23 mouse cellular contexts compared by ENCODE assay signal in the genomic region with DNA sequence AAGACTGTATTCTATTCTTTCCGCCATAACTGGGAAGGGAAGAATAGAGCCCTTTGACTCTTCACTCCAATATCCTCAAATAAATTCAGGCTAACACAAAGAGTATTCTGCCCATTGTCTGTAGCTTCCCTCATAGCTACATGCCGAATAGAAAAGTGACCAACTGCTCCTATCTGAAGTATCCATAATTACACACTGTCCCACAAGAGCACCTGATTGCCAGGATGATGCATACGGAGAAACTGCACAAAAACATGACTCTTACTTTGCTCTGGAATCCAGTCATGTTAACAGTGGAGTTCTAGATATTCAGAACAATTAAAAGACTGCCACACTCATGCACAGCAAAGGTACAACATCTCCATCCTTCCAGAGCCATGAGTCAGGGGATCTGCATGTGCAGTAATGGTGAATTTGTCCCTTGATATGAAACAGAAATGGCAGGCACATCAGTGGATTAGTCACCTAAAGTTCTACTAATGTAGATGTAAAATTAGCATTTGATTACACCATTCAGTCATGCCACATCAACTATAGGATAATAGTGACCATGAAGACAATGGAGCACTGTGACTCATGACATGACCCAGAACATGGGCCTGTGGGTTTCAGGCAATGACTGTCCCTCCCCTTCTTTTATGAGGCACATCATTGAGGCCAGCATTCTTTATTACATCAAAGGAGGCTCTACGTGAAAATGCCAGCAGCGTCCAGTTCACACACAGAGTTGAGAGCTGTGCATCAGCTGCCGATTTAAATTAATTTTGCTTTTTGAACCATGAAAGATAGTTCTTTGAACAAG.
DNase-seq lines count a peak whose midpoint lies in the region; ATAC-seq and TF ChIP-seq lines count a peak whose summit lies in the region.
"Had no signal": no experiment of that assay in that cellular context is flagged by ENCODE, and none has a peak within 500 bp of the region (broad histone marks: within the 10 kb centered on the region; RNA-seq: fewer than 3 reads in every experiment).

No protein-coding gene starts in this region.

- H3K4me1 ChIP-seq in hindbrain, embryonic 10.5 days (replicated peaks): peaks cover 25% of the 10 kb centered on the region
- H3K4me1 ChIP-seq in hindbrain, embryonic 13.5 days (replicated peaks): no peaks in the 10 kb centered on the region
- no peaks in the 10 kb centered on the region for H3K4me1 ChIP-seq in cortical plate, adult 2 months (ENCODE audit: control insufficient read depth, insufficient read depth, low read length)
- no peaks in the 10 kb centered on the region for H3K4me1 ChIP-seq in hindbrain, postnatal 0 days (ENCODE audit: insufficient read depth, low read length)
- H3K4me1 ChIP-seq in neural tube, embryonic 13.5 days (replicated peaks): peaks cover 8% of the 10 kb centered on the region; the same call in 1 of the 2 replicates
- H3K4me1 ChIP-seq in cerebellum, adult 2 months (ENCODE audit: control insufficient read depth, insufficient read depth, low read length): no peaks in the 10 kb centered on the region
- H3K4me1 ChIP-seq: embryonic facial prominence, embryonic 13.5 days; liver, embryonic 12.5 days had no signal

- no peak overlapping the region for H3K9ac ChIP-seq in hindbrain, embryonic 13.5 days
- no peak overlapping the region for H3K9ac ChIP-seq in hindbrain, postnatal 0 days (replicated peaks; ENCODE audit: low read length)
- no peak overlapping the region for H3K9ac ChIP-seq in neural tube, embryonic 13.5 days
- H3K9ac ChIP-seq: embryonic facial prominence, embryonic 13.5 days; liver, embryonic 12.5 days; lung, embryonic 14.5 days had no signal

- intact Hi-C loops in left cerebral cortex, adult 2 months (cut with DNase I): no loop called here

- WGBS in hindbrain, embryonic 10.5 days: 43% methylated on average over 6 of the region's 6 CpGs
- WGBS in hindbrain, embryonic 13.5 days: 21% methylated on average over 6 of the region's 6 CpGs
- WGBS in hindbrain, postnatal 0 days: 27% methylated on average over 6 of the region's 6 CpGs
- 21% methylated on average over 6 of the region's 6 CpGs for WGBS in neural tube, embryonic 13.5 days
- WGBS in cerebellum, adult 2 months: 28% methylated on average over 6 of the region's 6 CpGs

- H3K9me3 ChIP-seq in hindbrain, embryonic 10.5 days: no peaks in the 10 kb centered on the region
- H3K9me3 ChIP-seq in hindbrain, embryonic 13.5 days: no peaks in the 10 kb centered on the region
- no peaks in the 10 kb centered on the region for H3K9me3 ChIP-seq in hindbrain, postnatal 0 days (ENCODE audit: low read length)
- H3K9me3 ChIP-seq in neural tube, embryonic 13.5 days: no peaks in the 10 kb centered on the region
- H3K9me3 ChIP-seq: embryonic facial prominence, embryonic 13.5 days; liver, embryonic 12.5 days had no signal

- ATAC-seq in hindbrain, embryonic 13.5 days (ENCODE audit: low FRiP score): no peak
- ATAC-seq in hindbrain, postnatal 0 days: 0 out of 2 replicates have a peak, but pooled peaks have one; percentile 12
- peak; percentile 50; the same call in 1 of the 2 replicates for ATAC-seq in neural tube, embryonic 13.5 days (ENCODE audit: low read depth)
- ATAC-seq: inflammation-experienced regulatory T-cells, adult 6 months; liver, embryonic 12.5 days; Patski had no signal

- H3K27ac ChIP-seq in hindbrain, embryonic 10.5 days: peak overlapping the region; percentile 78; the same call in 1 of the 2 replicates
- H3K27ac ChIP-seq in hindbrain, embryonic 13.5 days: no peak overlapping the region
- H3K27ac ChIP-seq in cortical plate, adult 2 months (ENCODE audit: insufficient read depth, low read length): peak overlapping the region; percentile 65; the same call in 1 of the 2 replicates
- no peak overlapping the region for H3K27ac ChIP-seq in hindbrain, postnatal 0 days
- H3K27ac ChIP-seq in neural tube, embryonic 13.5 days (replicated peaks): no peak overlapping the region
- H3K27ac ChIP-seq in cerebellum, adult 2 months (ENCODE audit: insufficient read depth, low read length): no peak overlapping the region
- H3K27ac ChIP-seq in left cerebral cortex, adult 2 months: no peak overlapping the region
- H3K27ac ChIP-seq: embryonic facial prominence, embryonic 13.5 days; liver, embryonic 12.5 days; macrophage; stomach, postnatal 0 days had no signal

- H3K36me3 ChIP-seq in hindbrain, embryonic 10.5 days: no peaks in the 10 kb centered on the region
- no peaks in the 10 kb centered on the region for H3K36me3 ChIP-seq in hindbrain, embryonic 13.5 days
- H3K36me3 ChIP-seq in hindbrain, postnatal 0 days (ENCODE audit: insufficient read depth, low read length): no peaks in the 10 kb centered on the region
- no peaks in the 10 kb centered on the region for H3K36me3 ChIP-seq in neural tube, embryonic 13.5 days
- H3K36me3 ChIP-seq: embryonic facial prominence, embryonic 13.5 days; liver, embryonic 12.5 days had no signal

- DNase-seq in hindbrain, embryonic 10.5 days (ENCODE audit: low spot score): peak; percentile 51
- DNase-seq in hindbrain, postnatal 0 days (ENCODE audit: low spot score): no peak
- no peak for DNase-seq in cerebellum, adult 2 months
- DNase-seq in left cerebral cortex, adult 2 months (ENCODE audit: extremely low spot score in 1 of 2, low spot score in 2 of 2): no peak
- no peak for DNase-seq in kidney, postnatal 10 days
- DNase-seq: adrenal gland, postnatal 36 days; cerebellum, postnatal 10 days; heart, postnatal 14 days; kidney, adult 8-10 months; kidney, postnatal 36 days; lung, embryonic 14.5 days; right cerebral cortex, postnatal 25 days; thymus, postnatal 25 days had no signal

- TF ChIP-seq CTCF in cortical plate, adult 2 months (IDR thresholded peaks at IDR 0.05; ENCODE audit: extremely low read depth, insufficient read depth, low read length): no peak
- TF ChIP-seq CTCF in hindbrain, postnatal 0 days (IDR thresholded peaks at IDR 0.05; ENCODE audit: low read depth): no peak
- no peak for TF ChIP-seq CTCF in cerebellum, adult 2 months (IDR thresholded peaks at IDR 0.05; ENCODE audit: borderline replicate concordance, insufficient read depth, low read depth, low read length)
- no peak for TF ChIP-seq CTCF in left cerebral cortex, adult 2 months (IDR thresholded peaks at IDR 0.05)

- TF ChIP-seq POLR2A in cortical plate, adult 2 months (IDR thresholded peaks at IDR 0.05; ENCODE audit: extremely low read depth, insufficient read depth, low read length): no peak
- TF ChIP-seq POLR2A in cerebellum, adult 2 months (IDR thresholded peaks at IDR 0.05; ENCODE audit: borderline replicate concordance, insufficient read depth, low read length): no peak

- no peak overlapping the region for H3K4me2 ChIP-seq in hindbrain, embryonic 13.5 days
- H3K4me2 ChIP-seq in hindbrain, postnatal 0 days (ENCODE audit: low read depth, low read length): no peak overlapping the region
- H3K4me2 ChIP-seq in neural tube, embryonic 13.5 days: no peak overlapping the region
- H3K4me2 ChIP-seq: embryonic facial prominence, embryonic 13.5 days; heart, embryonic 11.5 days; liver, embryonic 12.5 days; lung, embryonic 14.5 days had no signal

- no peak overlapping the region for H3K4me3 ChIP-seq in hindbrain, embryonic 10.5 days
- H3K4me3 ChIP-seq in hindbrain, embryonic 13.5 days: no peak overlapping the region
- no peak overlapping the region for H3K4me3 ChIP-seq in cortical plate, adult 2 months (ENCODE audit: insufficient read depth, low read length)
- no peak overlapping the region for H3K4me3 ChIP-seq in hindbrain, postnatal 0 days (ENCODE audit: low read length)
- H3K4me3 ChIP-seq in neural tube, embryonic 13.5 days: no peak overlapping the region
- no peak overlapping the region for H3K4me3 ChIP-seq in cerebellum, adult 2 months (replicated peaks; ENCODE audit: insufficient read depth, low read depth, low read length)
- H3K4me3 ChIP-seq in left cerebral cortex, adult 2 months: no peak overlapping the region
- H3K4me3 ChIP-seq: embryonic facial prominence, embryonic 13.5 days; liver, embryonic 12.5 days had no signal

- peaks cover 32% of the 10 kb centered on the region for H3K27me3 ChIP-seq in hindbrain, embryonic 10.5 days (ENCODE audit: insufficient read depth, poor library complexity, severe bottlenecking)
- no peaks in the 10 kb centered on the region for H3K27me3 ChIP-seq in hindbrain, embryonic 13.5 days
- H3K27me3 ChIP-seq in hindbrain, postnatal 0 days (ENCODE audit: insufficient read depth, low read length): no peaks in the 10 kb centered on the region
- H3K27me3 ChIP-seq in neural tube, embryonic 13.5 days: no peaks in the 10 kb centered on the region
- H3K27me3 ChIP-seq in cerebellum, adult 2 months (ENCODE audit: control insufficient read depth, insufficient read depth, low read length): no peaks in the 10 kb centered on the region
- H3K27me3 ChIP-seq: embryonic facial prominence, embryonic 13.5 days; liver, embryonic 12.5 days had no signal

Comparison
In these comparisons a context has a peak if more than half of its experiments do, and no peak if none do; other contexts are left out.
1. H3K27ac ChIP-seq: peak in hindbrain, embryonic 10.5 days (single experiment) and cortical plate, adult 2 months (single experiment); none in hindbrain, embryonic 13.5 days (single experiment), hindbrain, postnatal 0 days (single experiment), neural tube, embryonic 13.5 days (single experiment), cerebellum, adult 2 months (single experiment) and left cerebral cortex, adult 2 months (single experiment).